Mouse (Mus musculus) gastrocnemius, adult 2 months (tissue): ENCODE data around the gene Upf1. TPM values are rescaled to one million over a fixed set of nuclear protein-coding genes. Genes with fewer than 3 reads are reported as not detected.

Source experiments
- DNase-seq: peaks from one replicate; pipeline ENCODE4 v3.0.0; 2022
- H3K27ac ChIP-seq: fragments of 200-600 bp; 2 replicates; pipeline ENCODE4 v1.8.1; 2022; ENCODE audit warnings: mild to moderate bottlenecking
- H3K4me3 ChIP-seq: fragments of 200-600 bp; 2 replicates; pipeline ENCODE4 v1.8.1; 2022; ENCODE audit warnings: mild to moderate bottlenecking, moderate library complexity
- CTCF ChIP-seq: fragments of 200-600 bp; IDR thresholded peaks from 2 replicates; pipeline ENCODE4 v1.8.1; 2022; ENCODE audit warnings: antibody characterized with exemption, mild to moderate bottlenecking, moderate library complexity
- intact Hi-C: fragments of 180-260 bp; cut with DNase I; formaldehyde crosslinking; loops from one replicate; pipeline ENCODE4 v1.15.1; 2025
- long read RNA-seq, 2 experiments: library from polyadenylated mRNA; stranded (forward); transcript quantifications; one replicate each; pipeline ENCODE4 v2.0.0; 2021
- total RNA-seq, 2 experiments: library from RNA; stranded (reverse); gene quantifications; 2 replicates each; pipeline ENCODE4 v1.2.3; 2021

Upf1 gene
- total RNA-seq, result 10 to 100 TPM; 28.1 to 35.1 TPM
- long read RNA-seq, experiment 1, full-length matches to known transcripts, result 84 of 103 reads
- long read RNA-seq, experiment 1, partial matches to known transcripts, result 10 of 103 reads
- long read RNA-seq, experiment 1, other reads (novel, unspliced or antisense), result 9 of 103 reads
- long read RNA-seq, experiment 2, full-length matches to known transcripts, result 71 of 87 reads
- long read RNA-seq, experiment 2, partial matches to known transcripts, result 14 of 87 reads
- long read RNA-seq, experiment 2, other reads (novel, unspliced or antisense), result 2 of 87 reads

GRCm38 (mm10) chr8:70353194-70353817 is at the start of gene Upf1:
TSS of gene Upf1 (minus strand) at chr8:70353278.
- Histone ChIP-seq H3K27ac (peak within 1 kb of the TSS; percentile 90), H3K4me3 (peak within 1 kb of the TSS; percentile 98)
- DNase-seq, result peak; percentile 100
- intact Hi-C loops, result no loop called here
- TF ChIP-seq CTCF, result no peak

- DNase-seq, result no peak
- intact Hi-C loops, result loop anchor here (5.0 kb wide), 1 partner anchor 39 kb away; the partner anchor contains the start of gene Crtc1
- H3K27ac ChIP-seq, result no peak overlapping the region
- TF ChIP-seq CTCF, result no peak
- H3K4me3 ChIP-seq, result no peak overlapping the region
These were observed 44.8 kb upstream of the Upf1 start for GRCm38 (mm10) chr8:70397611-70398563.

GRCm38 (mm10) chr8:70396184-70396583 is 43.1 kb upstream of the Upf1 start:
- Histone ChIP-seq H3K27ac (peak overlapping the region; percentile 43; the same call in 1 of the 2 replicates), H3K4me3 (no peak overlapping the region)
- TF ChIP-seq CTCF, result no peak
- intact Hi-C loops, result loop anchor here (5.0 kb wide), 1 partner anchor 41 kb away; the partner anchor contains the start of gene Crtc1
- no peak for DNase-seq

GRCm38 (mm10) chr8:70395649-70396048 is 42.6 kb upstream of the Upf1 start:
- DNase-seq, result peak; percentile 93
- intact Hi-C loops, result loop anchor here (5.0 kb wide), 1 partner anchor 42 kb away; the partner anchor contains the start of gene Crtc1
- Histone ChIP-seq H3K27ac (peak overlapping the region; percentile 60), H3K4me3 (no peak overlapping the region)
- no peak for TF ChIP-seq CTCF

GRCm38 (mm10) chr8:70394269-70394998 is 41.4 kb upstream of the Upf1 start:
- Histone ChIP-seq H3K4me3 (no peak overlapping the region), H3K27ac (no peak overlapping the region)
- DNase-seq, result no peak
- TF ChIP-seq CTCF, result no peak
- intact Hi-C loops, result no loop called here

DNA sequence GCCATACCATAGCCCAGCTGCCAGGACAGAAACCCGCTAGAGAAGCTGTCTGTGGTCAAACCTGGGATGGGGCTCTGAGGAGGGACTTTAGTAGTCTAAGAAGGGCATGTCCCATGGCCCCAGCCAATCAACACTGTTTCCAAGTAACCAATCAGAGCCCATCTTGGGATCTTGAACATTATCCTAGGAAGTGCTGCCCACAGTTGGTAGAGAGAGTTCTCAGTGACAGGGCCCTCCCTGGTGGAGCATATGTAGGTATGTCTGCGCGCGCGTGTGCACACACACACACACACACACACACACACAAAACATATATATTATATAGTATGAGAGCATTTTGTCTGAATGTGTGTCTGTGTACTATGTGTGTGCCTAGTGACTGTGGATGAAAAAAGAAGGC is 40.0 kb upstream of the Upf1 start:
- no peak overlapping the region for H3K4me3 ChIP-seq
- no peak for DNase-seq
- intact Hi-C loops, result no loop called here
- no peak overlapping the region for H3K27ac ChIP-seq
- no peak for TF ChIP-seq CTCF

- no peak overlapping the region for H3K27ac ChIP-seq
- TF ChIP-seq CTCF, result no peak
- intact Hi-C loops, result no loop called here
- H3K4me3 ChIP-seq, result no peak overlapping the region
- no peak for DNase-seq
These were observed 36.6 kb upstream of the Upf1 start for GRCm38 (mm10) chr8:70389678-70390077.

- TF ChIP-seq CTCF, result peak; percentile 99
- no peak overlapping the region for H3K4me3 ChIP-seq
- intact Hi-C loops, result loop anchor here (1.0 kb wide), 1 partner anchor 122 kb away; no protein-coding TSS in a partner anchor
- peak; percentile 87 for DNase-seq
- no peak overlapping the region for H3K27ac ChIP-seq
These were observed 30.2 kb upstream of the Upf1 start for GRCm38 (mm10) chr8:70383287-70383686.

DNA sequence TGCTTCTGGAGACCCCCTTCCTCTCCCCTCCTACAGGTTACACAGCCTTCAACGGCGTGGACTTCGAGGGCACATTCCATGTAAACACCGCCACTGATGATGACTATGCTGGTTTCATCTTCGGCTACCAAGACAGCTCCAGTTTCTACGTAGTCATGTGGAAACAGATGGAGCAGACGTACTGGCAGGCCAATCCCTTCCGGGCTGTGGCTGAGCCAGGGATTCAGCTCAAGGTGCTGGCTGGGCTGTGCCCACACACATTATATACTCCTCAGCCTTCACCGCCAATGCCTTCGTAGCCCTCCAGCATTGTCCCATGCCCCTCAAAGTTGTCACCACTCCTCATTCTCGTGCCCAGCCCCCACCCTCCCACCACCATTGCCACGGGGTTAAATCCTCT is 27.0 kb upstream of the Upf1 start:
- no peak for DNase-seq
- TF ChIP-seq CTCF, result no peak
- H3K4me3 ChIP-seq, result no peak overlapping the region
- H3K27ac ChIP-seq, result no peak overlapping the region
- intact Hi-C loops, result no loop called here

DNA sequence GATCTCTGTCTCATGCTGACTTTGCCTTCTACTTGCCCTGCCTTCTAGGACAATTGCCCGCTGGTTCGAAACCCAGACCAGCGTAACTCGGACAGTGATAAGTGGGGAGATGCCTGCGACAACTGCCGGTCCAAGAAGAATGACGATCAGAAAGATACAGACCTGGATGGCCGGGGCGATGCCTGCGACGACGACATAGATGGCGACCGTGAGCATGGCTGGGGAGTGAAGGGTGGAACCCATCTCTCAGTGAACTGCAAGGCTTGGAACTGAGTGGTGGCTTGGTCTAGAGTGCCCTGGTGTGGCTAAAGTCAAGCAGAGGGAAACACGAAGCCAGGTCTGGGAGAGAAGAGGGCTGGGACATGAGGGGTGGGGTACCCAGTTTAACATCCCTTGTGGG is 24.0 kb upstream of the Upf1 start:
- no peak for DNase-seq
- intact Hi-C loops, result no loop called here
- no peak for TF ChIP-seq CTCF
- no peak overlapping the region for H3K4me3 ChIP-seq
- H3K27ac ChIP-seq, result no peak overlapping the region

- no peak for DNase-seq
- TF ChIP-seq CTCF, result no peak
- intact Hi-C loops, result no loop called here
- Histone ChIP-seq H3K27ac (no peak overlapping the region), H3K4me3 (peak overlapping the region; percentile 30)
These were observed 23.2 kb upstream of the Upf1 start for GRCm38 (mm10) chr8:70376275-70376741.

- intact Hi-C loops, result no loop called here
- Histone ChIP-seq H3K27ac (no peak overlapping the region), H3K4me3 (peak overlapping the region; percentile 63)
- no peak for DNase-seq
- TF ChIP-seq CTCF, result no peak
These were observed 22.3 kb upstream of the Upf1 start for GRCm38 (mm10) chr8:70375212-70375859.
